Mouse (Mus musculus): Measurements from ENCODE around the gene Stoml1. TPM values are rescaled to one million over a fixed set of nuclear protein-coding genes. Genes with fewer than 3 reads are reported as not detected.
A peak's percentile ranks its signal among the peaks of the same experiment; 100 is the strongest.
"Not testable (repeated sequence)": the region's sequence is repeated elsewhere in the genome, so short reads cannot be mapped to it uniquely, and the experiment has no call there.

Stoml1 gene
- total and polyA plus RNA-seq, 2 experiments from 2014 or later = 136 to 145 TPM

- peak within 1 kb of the TSS; percentile 71 for H3K27ac ChIP-seq
- H3K9me3 ChIP-seq (ENCODE audit: low read length) = no peaks in the 10 kb centered on the region
- no peaks in the 10 kb centered on the region for H3K27me3 ChIP-seq (ENCODE audit: insufficient read depth, low read length)
- ATAC-seq (0 out of 2 replicates have a peak, but pooled peaks have one; percentile 30), DNase-seq (ENCODE audit: low spot score) (peak; percentile 65)
- H3K4me3 ChIP-seq (ENCODE audit: low read length) = peak within 1 kb of the TSS; percentile 39
- peak within 1 kb of the TSS; percentile 44 for H3K9ac ChIP-seq (replicated peaks; ENCODE audit: low read length)
- no peaks in the 10 kb centered on the region for H3K36me3 ChIP-seq (ENCODE audit: insufficient read depth, low read length)
- 1% methylated on average over 16 of the region's 16 CpGs for WGBS
- H3K4me2 ChIP-seq (ENCODE audit: low read depth, low read length) = peak within 1 kb of the TSS; percentile 67
- peaks cover 7% of the 10 kb centered on the region; the same call in 1 of the 2 replicates for H3K4me1 ChIP-seq (ENCODE audit: insufficient read depth, low read length)
- peak; percentile 64 for TF ChIP-seq CTCF (IDR thresholded peaks at IDR 0.05; ENCODE audit: low read depth)
Measured at GRCm38 (mm10) chr9:58249592-58250192, 3.3 kb upstream of the Stoml1 start, which contains the start of gene Pml. Pml (minus strand) TSS chr9:58249786.

GRCm38 (mm10) chr9:58250322-58250721 lies 2.6 kb upstream of the Stoml1 start:
- H3K4me3 ChIP-seq (ENCODE audit: low read length) = no peak overlapping the region
- peaks cover 7% of the 10 kb centered on the region; the same call in 1 of the 2 replicates for H3K4me1 ChIP-seq (ENCODE audit: insufficient read depth, low read length)
- peak overlapping the region; percentile 44; the same call in 1 of the 2 replicates for H3K9ac ChIP-seq (replicated peaks; ENCODE audit: low read length)
- ATAC-seq (no peak), DNase-seq (ENCODE audit: low spot score) (no peak)
- no peaks in the 10 kb centered on the region for H3K36me3 ChIP-seq (ENCODE audit: insufficient read depth, low read length)
- H3K9me3 ChIP-seq (ENCODE audit: low read length) = no peaks in the 10 kb centered on the region
- 78% methylated on average over 8 of the region's 8 CpGs for WGBS
- H3K27ac ChIP-seq = peak overlapping the region; percentile 71; the same call in 1 of the 2 replicates
- no peaks in the 10 kb centered on the region for H3K27me3 ChIP-seq (ENCODE audit: insufficient read depth, low read length)
- peak overlapping the region; percentile 67; the same call in 1 of the 2 replicates for H3K4me2 ChIP-seq (ENCODE audit: low read depth, low read length)
- no peak for TF ChIP-seq CTCF (IDR thresholded peaks at IDR 0.05; ENCODE audit: low read depth)

- not testable (repeated sequence) for H3K36me3 ChIP-seq (ENCODE audit: insufficient read depth, low read length); H3K9me3 ChIP-seq (ENCODE audit: low read length); H3K9ac ChIP-seq (replicated peaks; ENCODE audit: low read length); ATAC-seq; H3K27me3 ChIP-seq (ENCODE audit: insufficient read depth, low read length); H3K4me2 ChIP-seq (ENCODE audit: low read depth, low read length); DNase-seq (ENCODE audit: low spot score); H3K4me3 ChIP-seq (ENCODE audit: low read length); H3K27ac ChIP-seq; H3K4me1 ChIP-seq (ENCODE audit: insufficient read depth, low read length)
- 91% methylated on average over 1 of the region's 1 CpGs for WGBS
Measured at GRCm38 (mm10) chr9:58250730-58251129, 2.2 kb upstream of the Stoml1 start.

GRCm38 (mm10) chr9:58253805-58254122 lies 800 bp downstream of the Stoml1 start:
- H3K4me2 ChIP-seq (ENCODE audit: low read depth, low read length) = peak overlapping the region; percentile 65
- H3K4me3 ChIP-seq (ENCODE audit: low read length) = peak overlapping the region; percentile 89
- H3K4me1 ChIP-seq (ENCODE audit: insufficient read depth, low read length); ATAC-seq; H3K27me3 ChIP-seq (ENCODE audit: insufficient read depth, low read length); H3K9me3 ChIP-seq (ENCODE audit: low read length); DNase-seq (ENCODE audit: low spot score): not testable (repeated sequence)
- peaks cover 10% of the 10 kb centered on the region for H3K36me3 ChIP-seq (ENCODE audit: insufficient read depth, low read length)
- peak overlapping the region; percentile 84 for H3K9ac ChIP-seq (replicated peaks; ENCODE audit: low read length)
- 62% methylated on average over 5 of the region's 5 CpGs for WGBS
- H3K27ac ChIP-seq = peak overlapping the region; percentile 88; the same call in 1 of the 2 replicates

GRCm38 (mm10) chr9:58255105-58255504 lies 2.1 kb downstream of the Stoml1 start:
- TF ChIP-seq CTCF (IDR thresholded peaks at IDR 0.05; ENCODE audit: low read depth) = no peak
- H3K4me3 ChIP-seq (ENCODE audit: low read length) = no peak overlapping the region
- ATAC-seq (no peak), DNase-seq (ENCODE audit: low spot score) (no peak)
- peaks cover 20% of the 10 kb centered on the region for H3K36me3 ChIP-seq (ENCODE audit: insufficient read depth, low read length)
- H3K4me2 ChIP-seq (ENCODE audit: low read depth, low read length) = no peak overlapping the region
- H3K4me1 ChIP-seq (ENCODE audit: insufficient read depth, low read length) = no peaks in the 10 kb centered on the region
- H3K27ac ChIP-seq = no peak overlapping the region
- H3K27me3 ChIP-seq (ENCODE audit: insufficient read depth, low read length) = no peaks in the 10 kb centered on the region
- no peaks in the 10 kb centered on the region for H3K9me3 ChIP-seq (ENCODE audit: low read length)
- H3K9ac ChIP-seq (replicated peaks; ENCODE audit: low read length) = no peak overlapping the region
- WGBS = 60% methylated on average over 2 of the region's 2 CpGs

- no peak for ATAC-seq
- H3K4me3 ChIP-seq (ENCODE audit: low read length) = no peak overlapping the region
- DNase-seq (ENCODE audit: low spot score) = no peak
- H3K9ac ChIP-seq (replicated peaks; ENCODE audit: low read length) = no peak overlapping the region
- H3K27ac ChIP-seq = no peak overlapping the region
- WGBS = 92% methylated on average over 10 of the region's 10 CpGs
- H3K36me3 ChIP-seq (ENCODE audit: insufficient read depth, low read length) = peaks cover 27% of the 10 kb centered on the region
- H3K4me1 ChIP-seq (ENCODE audit: insufficient read depth, low read length) = no peaks in the 10 kb centered on the region
- no peaks in the 10 kb centered on the region for H3K27me3 ChIP-seq (ENCODE audit: insufficient read depth, low read length)
- no peak overlapping the region for H3K4me2 ChIP-seq (ENCODE audit: low read depth, low read length)
- TF ChIP-seq CTCF (IDR thresholded peaks at IDR 0.05; ENCODE audit: low read depth) = no peak
- no peaks in the 10 kb centered on the region for H3K9me3 ChIP-seq (ENCODE audit: low read length)
Measured at GRCm38 (mm10) chr9:58255704-58256685, 3.0 kb downstream of the Stoml1 start.
